Mouse (Mus musculus): ENCODE measurements around the gene Alpl.

DNA sequence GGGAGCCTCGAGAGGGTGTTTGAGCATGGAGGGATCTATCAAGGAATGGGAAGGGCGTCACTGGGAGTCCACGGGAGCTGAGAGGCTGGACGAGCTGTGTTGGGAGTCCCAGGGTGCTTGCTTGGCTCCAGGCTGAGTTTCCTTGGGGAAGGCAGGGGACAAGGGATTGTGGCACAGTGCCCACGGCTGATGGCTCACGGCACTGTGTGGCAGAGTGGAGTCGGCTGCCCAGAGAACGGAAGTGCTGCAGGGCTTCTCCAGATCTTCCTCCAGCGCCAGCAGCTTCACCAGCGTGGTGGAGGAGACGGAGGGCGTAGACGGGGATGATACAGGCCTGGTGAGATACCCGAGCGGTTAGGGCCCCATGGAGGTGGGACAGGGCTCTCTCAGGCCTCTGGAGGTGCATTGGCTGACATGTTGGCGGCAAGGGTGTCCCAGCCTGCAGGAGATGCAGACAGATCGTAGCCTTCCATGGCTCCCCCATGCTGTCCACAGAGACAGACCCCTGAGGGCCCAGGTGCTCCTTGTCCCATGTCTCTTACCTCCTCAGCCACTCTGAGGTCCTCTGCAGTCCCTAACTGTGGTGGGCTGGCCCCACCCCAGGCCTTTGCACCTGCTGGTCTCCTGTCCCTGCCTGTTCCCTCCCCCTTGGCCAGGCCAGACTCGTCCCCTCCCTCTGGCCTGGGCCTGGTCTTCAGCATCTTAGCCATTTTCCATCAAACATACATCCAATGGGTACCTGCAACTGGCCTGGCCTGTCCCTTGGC lies 69.3 kb downstream of the Alpl start:
- TF ChIP-seq EP300 (IDR thresholded peaks at IDR 0.05; ENCODE audit: insufficient read depth, low read depth, low read length) (no peak), POLR2A (IDR thresholded peaks at IDR 0.05; ENCODE audit: insufficient read depth, low read length) (no peak)

Measured in ES-Bruce4 (cell line).